Mouse (Mus musculus) embryonic facial prominence, embryonic 11.5 days (tissue): ENCODE data around the gene Gm49358. TPM values are rescaled to one million over a fixed set of nuclear protein-coding genes. Genes with fewer than 3 reads are reported as not detected.
A peak's percentile ranks its signal among the peaks of the same experiment; 100 is the strongest.

ENCODE experiments used
- ATAC-seq: fragments of 200-750 bp; cut with Nextera tagmentation; replicated peaks from 2 replicates; pipeline ENCODE4 v1.8.0; 2017; ENCODE audit warnings: low read depth; ENCODE audit not compliant: insufficient number of reproducible peaks, low FRiP score, low TSS enrichment
- DNase-seq: peaks from one replicate; pipeline ENCODE4 v3.0.0-alpha.2; 2015; ENCODE audit warnings: low spot score
- H3K27ac ChIP-seq: fragments of 300-500 bp; sonication (generic); replicated peaks from 2 replicates; pipeline ENCODE4 v1.5.1; 2014; ENCODE audit warnings: mild to moderate bottlenecking, low read depth, low read length, control low read depth
- H3K27me3 ChIP-seq: fragments of 300-500 bp; sonication (generic); 2 replicates; pipeline ENCODE4 v1.6.1; 2014; ENCODE audit warnings: mild to moderate bottlenecking, low read length, moderate library complexity, mixed read lengths; ENCODE audit not compliant: control insufficient read depth, insufficient read depth
- H3K36me3 ChIP-seq: fragments of 300-500 bp; sonication (generic); replicated peaks from 2 replicates; pipeline ENCODE4 v1.6.1; 2014; ENCODE audit warnings: low read depth, mild to moderate bottlenecking, low read length, moderate library complexity, mixed read lengths; ENCODE audit not compliant: control insufficient read depth, insufficient read depth
- H3K4me1 ChIP-seq: fragments of 300-500 bp; sonication (generic); 2 replicates; pipeline ENCODE4 v1.6.1; 2014; ENCODE audit warnings: low read length, mixed read lengths; ENCODE audit not compliant: control insufficient read depth, insufficient read depth
- H3K4me2 ChIP-seq: fragments of 300-500 bp; sonication (generic); 2 replicates; pipeline ENCODE4 v1.6.1; 2014; ENCODE audit warnings: low read depth, mild to moderate bottlenecking, control low read depth, low read length, moderate library complexity
- H3K4me3 ChIP-seq: fragments of 300-500 bp; sonication (generic); 2 replicates; pipeline ENCODE4 v1.5.1; 2014; ENCODE audit warnings: low read depth, low read length, control low read depth
- H3K9ac ChIP-seq: fragments of 300-500 bp; sonication (generic); replicated peaks from 2 replicates; pipeline ENCODE4 v1.6.1; 2014; ENCODE audit warnings: mild to moderate bottlenecking, control low read depth, low read length
- H3K9me3 ChIP-seq: fragments of 300-500 bp; sonication (generic); replicated peaks from 2 replicates; pipeline ENCODE4 v1.6.1; 2016; ENCODE audit warnings: mild to moderate bottlenecking, low read length, inconsistent platforms, mixed read lengths; ENCODE audit not compliant: control insufficient read depth
- WGBS: fragments of 180-500 bp; shearing (Covaris S2); extraction: QIAGEN DNeasy Blood & Tissue Kit; methylation state at CpG from one replicate; pipeline ENCODE4 v1.1.7; 2014; 5-methylcytosine and 5-hydroxymethylcytosine counted together
- polyA plus RNA-seq: library from polyadenylated mRNA; unstranded; fragments of >200 nt; fragmentation: Nextera tagmentation; extraction: Ambion mirVana; gene quantifications from 2 replicates; pipeline ENCODE4 v1.2.1, GENCODE M21; 2014

Gene Gm49358
- 0.24 and 0.31 TPM in 2 replicates for polyA plus RNA-seq

DNA sequence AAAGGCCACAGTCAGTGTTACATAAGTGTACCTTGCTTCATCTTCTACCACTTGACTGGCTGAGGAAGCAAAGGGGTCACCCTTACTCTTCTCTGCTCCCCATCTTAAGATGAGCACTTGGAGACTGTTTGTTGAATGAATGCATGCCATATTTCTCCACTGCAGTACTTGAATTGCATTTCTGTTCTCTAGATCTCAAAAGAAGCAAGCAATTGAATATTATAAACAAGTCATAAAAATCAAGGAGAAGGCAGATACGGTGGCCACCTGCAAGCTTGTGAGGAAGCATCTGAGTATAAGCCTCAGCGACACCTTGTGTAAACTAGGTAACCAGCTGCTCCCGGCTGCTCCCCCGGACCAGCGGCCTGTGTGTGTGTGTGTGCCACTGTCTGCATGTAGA is at the start of gene Gm49358:
TSS of gene Gm49358 (plus strand) at position 301 of the 400 bp plus-strand sequence.
- WGBS, result 90% methylated on average over 5 of the region's 5 CpGs
- Histone ChIP-seq H3K27ac (no peak within 1 kb of the TSS), H3K4me1 (no peaks in the 10 kb centered on the region; the same call in 1 of the 2 replicates), H3K4me3 (no peak within 1 kb of the TSS), H3K9ac (no peak within 1 kb of the TSS), H3K4me2 (no peak within 1 kb of the TSS), H3K36me3 (no peaks in the 10 kb centered on the region), H3K27me3 (no peaks in the 10 kb centered on the region), H3K9me3 (no peaks in the 10 kb centered on the region)
- no peak for ATAC-seq
- DNase-seq, result no peak

DNA sequence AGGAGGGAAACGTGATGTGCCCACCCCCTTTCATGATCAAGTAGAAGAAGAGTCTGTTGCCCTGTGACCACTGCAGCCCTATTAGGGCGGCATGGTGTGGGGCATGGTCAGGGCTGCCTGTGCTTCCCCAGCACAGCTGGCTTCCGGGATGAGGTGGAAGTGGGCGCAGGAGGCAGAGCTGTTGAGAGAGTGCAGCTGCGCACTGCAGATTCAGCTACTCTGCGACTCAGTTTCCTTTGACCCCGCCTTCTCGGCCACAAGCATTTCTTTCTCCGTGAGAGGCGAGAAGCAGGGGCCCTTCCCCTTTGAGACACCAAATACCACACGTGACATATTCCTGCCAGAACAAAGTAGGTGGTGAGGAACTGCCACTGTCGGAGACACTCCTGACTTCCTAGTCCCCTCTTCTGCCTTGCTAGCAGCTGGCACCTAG is 36.2 kb upstream of the Gm49358 start:
- peak overlapping the region; percentile 32 for H3K4me2 ChIP-seq
- no peaks in the 10 kb centered on the region for H3K27me3 ChIP-seq
- no peaks in the 10 kb centered on the region for H3K4me1 ChIP-seq
- peak; percentile 71 for DNase-seq
- H3K9ac ChIP-seq, result peak overlapping the region; percentile 37
- H3K9me3 ChIP-seq, result no peaks in the 10 kb centered on the region
- peak; percentile 80 for ATAC-seq
- H3K4me3 ChIP-seq, result peak overlapping the region; percentile 15; the same call in 1 of the 2 replicates
- H3K27ac ChIP-seq, result no peak overlapping the region
- no peaks in the 10 kb centered on the region for H3K36me3 ChIP-seq
- 4% methylated on average over 12 of the region's 12 CpGs for WGBS

DNA sequence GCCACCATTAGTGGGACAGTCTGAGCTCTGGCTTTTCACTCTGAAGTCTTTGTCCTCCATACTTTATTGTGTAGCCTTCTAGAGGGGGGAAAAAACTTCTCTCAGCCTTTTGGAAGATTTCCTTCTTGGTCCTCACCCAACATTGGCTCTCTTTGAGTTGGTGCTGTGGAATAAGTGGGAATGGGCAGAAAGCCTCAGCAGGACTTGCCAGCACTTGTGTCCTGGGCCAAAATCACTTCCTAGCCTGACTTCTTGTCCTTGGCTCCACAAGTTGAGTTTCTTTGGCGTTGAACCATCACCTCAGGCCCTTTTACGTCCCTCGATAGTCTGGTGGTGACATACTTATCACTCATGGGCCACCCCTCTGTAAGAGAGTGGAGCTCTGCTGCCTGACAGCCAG is 35.6 kb upstream of the Gm49358 start:
- Histone ChIP-seq H3K4me3 (no peak overlapping the region), H3K27me3 (no peaks in the 10 kb centered on the region), H3K9me3 (no peaks in the 10 kb centered on the region), H3K27ac (no peak overlapping the region), H3K4me1 (no peaks in the 10 kb centered on the region), H3K9ac (peak overlapping the region; percentile 37), H3K36me3 (no peaks in the 10 kb centered on the region), H3K4me2 (no peak overlapping the region)
- ATAC-seq (no peak), DNase-seq (no peak)
- WGBS, result 93% methylated on average over 3 of the region's 3 CpGs

DNA sequence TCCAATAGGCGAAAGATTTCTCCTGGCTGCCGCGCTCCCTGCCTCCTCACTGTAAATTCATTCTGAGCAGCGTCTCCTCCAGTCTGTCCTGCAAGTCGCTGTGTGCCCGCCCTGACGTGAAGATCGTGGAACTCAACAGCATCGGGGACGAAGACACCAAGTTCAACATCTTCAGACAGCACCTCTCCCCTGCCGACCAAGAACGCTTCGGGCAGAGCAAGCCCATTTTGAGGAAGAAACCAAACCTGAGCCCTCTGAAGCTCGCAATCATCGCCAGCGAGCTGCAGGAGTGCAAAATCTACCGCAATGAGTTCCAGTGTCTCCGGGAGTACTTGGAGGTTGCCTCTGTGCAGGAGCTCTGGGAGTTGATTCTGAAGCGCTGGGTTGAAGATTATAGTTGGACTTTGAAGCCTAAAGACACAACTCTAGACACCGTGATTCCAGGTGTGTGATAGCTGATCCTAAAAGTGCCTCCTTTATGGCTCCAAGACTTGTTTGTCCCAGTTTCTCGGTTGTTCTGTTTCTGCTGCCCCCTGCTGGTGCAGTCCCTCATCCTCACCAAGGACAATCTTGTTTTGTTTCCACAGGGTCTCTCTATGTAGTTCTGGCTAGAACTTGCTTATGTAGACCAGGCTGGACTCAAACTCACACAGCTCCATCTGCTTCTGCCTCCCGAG is 32.8 kb upstream of the Gm49358 start:
- no peaks in the 10 kb centered on the region for H3K36me3 ChIP-seq
- H3K4me2 ChIP-seq, result peak overlapping the region; percentile 61
- H3K9me3 ChIP-seq, result no peaks in the 10 kb centered on the region
- peak overlapping the region; percentile 52 for H3K9ac ChIP-seq
- H3K27ac ChIP-seq, result no peak overlapping the region
- no peaks in the 10 kb centered on the region; the same call in 1 of the 2 replicates for H3K4me1 ChIP-seq
- WGBS, result 12% methylated on average over 22 of the region's 22 CpGs
- peak overlapping the region; percentile 38 for H3K4me3 ChIP-seq
- peak; percentile 92 for DNase-seq
- ATAC-seq, result no peak
- no peaks in the 10 kb centered on the region for H3K27me3 ChIP-seq

DNA sequence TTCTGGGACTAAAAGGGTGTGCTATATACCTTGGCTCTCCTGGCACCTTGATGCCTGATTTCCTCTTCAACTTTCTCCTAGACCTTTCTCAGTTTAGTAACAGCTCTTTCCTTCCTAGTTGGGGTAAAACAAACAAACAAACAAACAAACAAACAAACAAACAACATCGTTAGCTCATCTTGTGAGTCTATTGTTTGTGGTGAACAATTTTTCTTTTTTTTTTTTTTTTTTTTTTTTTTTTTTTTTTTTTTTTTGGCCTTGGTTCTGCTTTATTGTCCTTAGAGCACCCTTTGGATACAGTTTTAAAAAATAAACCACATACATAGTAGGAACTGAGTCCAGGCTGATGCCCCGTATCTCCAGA is 32.3 kb upstream of the Gm49358 start:
- ATAC-seq, result no peak
- H3K9me3 ChIP-seq, result no peaks in the 10 kb centered on the region
- H3K9ac ChIP-seq, result no peak overlapping the region
- no peak overlapping the region for H3K4me3 ChIP-seq
- no peak overlapping the region for H3K27ac ChIP-seq
- H3K4me1 ChIP-seq, result no peaks in the 10 kb centered on the region; the same call in 1 of the 2 replicates
- DNase-seq, result no peak
- 62% methylated on average over 2 of the region's 2 CpGs for WGBS
- no peak overlapping the region for H3K4me2 ChIP-seq
- no peaks in the 10 kb centered on the region for H3K36me3 ChIP-seq
- H3K27me3 ChIP-seq, result no peaks in the 10 kb centered on the region

DNA sequence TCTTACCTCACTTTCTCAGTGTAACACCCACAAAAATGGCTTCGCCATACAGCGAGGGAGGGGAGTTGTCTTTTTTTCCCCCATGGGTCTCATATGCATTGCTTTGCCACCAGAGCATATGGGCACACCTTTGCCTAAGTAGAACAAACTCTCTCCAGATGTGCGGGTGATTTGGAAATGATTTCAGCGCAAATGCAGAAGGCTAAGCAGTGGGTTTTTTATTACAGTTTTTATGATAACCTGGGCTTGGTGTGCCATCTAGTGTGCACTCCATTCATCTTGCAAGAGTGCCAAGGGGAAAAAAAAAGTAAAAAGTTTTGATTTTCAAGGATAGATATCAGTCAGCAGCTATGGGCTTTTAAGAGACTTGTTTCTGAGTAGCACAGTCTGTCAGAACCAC is 28.7 kb upstream of the Gm49358 start:
- H3K9ac ChIP-seq, result no peak overlapping the region
- H3K4me2 ChIP-seq, result no peak overlapping the region
- peak; percentile 57 for DNase-seq
- no peaks in the 10 kb centered on the region for H3K27me3 ChIP-seq
- no peak overlapping the region for H3K4me3 ChIP-seq
- 0 out of 2 replicates have a peak, but pooled peaks have one; percentile 45 for ATAC-seq
- H3K9me3 ChIP-seq, result no peaks in the 10 kb centered on the region
- WGBS, result 67% methylated on average over 4 of the region's 4 CpGs
- H3K36me3 ChIP-seq, result no peaks in the 10 kb centered on the region
- no peak overlapping the region for H3K27ac ChIP-seq
- H3K4me1 ChIP-seq, result no peaks in the 10 kb centered on the region; the same call in 1 of the 2 replicates

DNA sequence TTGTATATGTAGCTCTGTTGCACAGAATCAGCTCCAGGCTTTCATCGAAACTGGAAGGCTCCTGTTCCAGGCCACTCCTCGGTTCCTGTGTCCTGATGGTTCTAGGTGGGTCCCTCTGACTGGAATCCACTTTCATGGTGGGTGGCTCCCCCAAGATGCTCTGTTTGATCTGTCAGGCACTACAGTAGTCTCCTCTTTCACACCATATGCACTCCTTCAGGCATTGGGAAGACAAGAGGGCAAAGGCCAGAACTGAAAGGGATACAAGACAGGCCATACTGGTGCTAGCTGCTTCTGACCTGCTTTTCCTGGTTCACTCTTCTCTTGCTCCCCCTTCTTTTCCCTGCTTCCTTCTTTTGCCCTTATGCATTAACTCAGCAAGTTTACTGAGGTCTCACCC is 20.9 kb upstream of the Gm49358 start:
- Histone ChIP-seq H3K4me1 (no peaks in the 10 kb centered on the region), H3K9ac (no peak overlapping the region), H3K4me2 (no peak overlapping the region), H3K4me3 (no peak overlapping the region), H3K27me3 (no peaks in the 10 kb centered on the region), H3K36me3 (no peaks in the 10 kb centered on the region), H3K9me3 (no peaks in the 10 kb centered on the region), H3K27ac (no peak overlapping the region)
- no peak for ATAC-seq
- no peak for DNase-seq
- WGBS, result 88% methylated on average over 2 of the region's 2 CpGs

DNA sequence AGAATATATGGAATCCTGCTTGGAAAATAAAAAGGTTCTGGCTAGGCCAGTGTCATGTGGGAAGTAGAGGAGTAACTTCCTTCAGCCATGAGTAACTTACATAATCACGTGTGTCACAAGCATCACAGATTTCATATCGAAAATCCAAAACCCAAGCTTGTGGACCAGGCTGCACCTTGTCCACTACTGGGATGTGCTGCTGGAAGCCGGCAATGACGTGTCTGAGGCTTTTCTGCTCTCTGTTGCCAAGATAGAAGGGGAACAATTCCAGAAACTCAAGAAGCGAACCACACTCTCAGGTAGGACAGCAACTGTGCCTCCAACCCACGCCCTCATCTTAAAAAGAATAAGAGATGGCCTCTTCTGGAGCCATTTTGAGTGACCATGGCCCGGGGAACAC is 19.5 kb upstream of the Gm49358 start:
- Histone ChIP-seq H3K4me1 (no peaks in the 10 kb centered on the region), H3K4me2 (no peak overlapping the region), H3K27me3 (no peaks in the 10 kb centered on the region), H3K27ac (no peak overlapping the region), H3K4me3 (no peak overlapping the region), H3K9me3 (no peaks in the 10 kb centered on the region), H3K9ac (no peak overlapping the region), H3K36me3 (no peaks in the 10 kb centered on the region)
- no peak for DNase-seq
- 85% methylated on average over 7 of the region's 7 CpGs for WGBS
- ATAC-seq, result no peak
